Mouse (Mus musculus) MEL (cell line): ENCODE data around the gene Cnot8.

Experiments
- CTCF ChIP-seq, 3 experiments: IDR thresholded peaks in 2 of 3; conservative IDR thresholded peaks in 1 of 3; 2 replicates each; pipeline ENCODE4 v1.5.1; 2011 to 2012; ENCODE audit warnings: low read length in 3 of 3, low read depth in 2 of 3, mild to moderate bottlenecking in 2 of 3, improper control_type of control experiment in 1 of 3, inconsistent platforms in 1 of 3, mixed read lengths in 1 of 3, moderate library complexity in 1 of 3; ENCODE audit not compliant: control insufficient read depth in 1 of 3, insufficient read depth in 1 of 3, poor library complexity in 1 of 3, severe bottlenecking in 1 of 3
- EP300 ChIP-seq, 2 experiments: IDR thresholded peaks; 2 replicates each; pipeline ENCODE4 v1.6.1; 2011; ENCODE audit warnings: improper control_type of control experiment in 2 of 2, low read length in 2 of 2, low read depth in 1 of 2, mild to moderate bottlenecking in 1 of 2
- GATA1 ChIP-seq: IDR thresholded peaks from 2 replicates; pipeline ENCODE4 v1.6.1; 2011; ENCODE audit warnings: low read depth, low read length, improper control_type of control experiment
- JUND ChIP-seq: IDR thresholded peaks from 2 replicates; pipeline ENCODE4 v1.6.1; 2011; ENCODE audit warnings: low read depth, mild to moderate bottlenecking, improper control_type of control experiment, low read length
- MXI1 ChIP-seq: IDR thresholded peaks from 2 replicates; pipeline ENCODE4 v1.6.1; 2011; ENCODE audit warnings: mild to moderate bottlenecking, low read depth, low read length, improper control_type of control experiment
- NELFE ChIP-seq: IDR thresholded peaks from 2 replicates; pipeline ENCODE4 v1.6.1; 2011; ENCODE audit warnings: low read depth, low read length, improper control_type of control experiment
- POLR2A ChIP-seq, 2 experiments: IDR thresholded peaks; 2 replicates each; pipeline ENCODE4 v1.6.1; 2011 to 2012; ENCODE audit warnings: low read length in 2 of 2, mild to moderate bottlenecking in 2 of 2, control low read depth in 1 of 2, improper control_type of control experiment in 1 of 2, low read depth in 1 of 2, moderate library complexity in 1 of 2; ENCODE audit not compliant: control insufficient read depth in 1 of 2, insufficient read depth in 1 of 2, poor library complexity in 1 of 2
- SIN3A ChIP-seq: IDR thresholded peaks from 2 replicates; pipeline ENCODE4 v1.6.1; 2012; ENCODE audit warnings: low read length, improper control_type of control experiment, inconsistent platforms
- TAL1 ChIP-seq: IDR thresholded peaks from 2 replicates; pipeline ENCODE4 v1.6.1; 2012; ENCODE audit warnings: mild to moderate bottlenecking, inconsistent platforms, low read length, moderate library complexity, mixed read lengths
- USF1 ChIP-seq: IDR thresholded peaks from 2 replicates; pipeline ENCODE4 v1.6.1; 2014; ENCODE audit warnings: low read depth, mild to moderate bottlenecking, inconsistent platforms, low read length, improper control_type of control experiment, moderate library complexity
- ZC3H11A ChIP-seq: IDR thresholded peaks from 2 replicates; pipeline ENCODE4 v1.6.1; 2012; ENCODE audit warnings: low read depth, mild to moderate bottlenecking, inconsistent platforms, low read length, improper control_type of control experiment
- ZNF384 ChIP-seq: IDR thresholded peaks from 2 replicates; pipeline ENCODE4 v1.6.1; 2012; ENCODE audit warnings: low read depth, mild to moderate bottlenecking, inconsistent platforms, low read length, improper control_type of control experiment

GRCm38 (mm10) chr11:58094766-58095165 lies 9.2 kb upstream of the Cnot8 start:
- no peak for TF ChIP-seq POLR2A (IDR thresholded peaks at IDR 0.05; ENCODE audit: control insufficient read depth in 1 of 2, insufficient read depth in 1 of 2, low read depth in 1 of 2, low read length in 2 of 2, poor library complexity in 1 of 2)
- no peak for TF ChIP-seq SIN3A
- no peak for TF ChIP-seq GATA1
- no peak for TF ChIP-seq MXI1
- no peak for TF ChIP-seq JUND
- no peak for TF ChIP-seq ZNF384
- TF ChIP-seq TAL1 = no peak
- no peak for TF ChIP-seq USF1
- TF ChIP-seq CTCF (IDR thresholded peaks at IDR 0.05 in 2 of 3, conservative IDR thresholded peaks at IDR 0.05 in 1 of 3; ENCODE audit: control insufficient read depth in 1 of 3, insufficient read depth in 1 of 3, low read depth in 2 of 3, low read length in 3 of 3, poor library complexity in 1 of 3, severe bottlenecking in 1 of 3) = no peak
- no peak for TF ChIP-seq NELFE
- TF ChIP-seq EP300 (IDR thresholded peaks at IDR 0.05; ENCODE audit: low read depth in 1 of 2, low read length in 2 of 2) = no peak
- TF ChIP-seq ZC3H11A = no peak
